Mouse (Mus musculus): ENCODE results near the gene Col27a1.

GRCm38 (mm10) chr4:63359861-63360260, 146.1 kb downstream of the Col27a1 start:
- TF ChIP-seq EP300 (IDR thresholded peaks at IDR 0.05; ENCODE audit: insufficient read depth, low read depth, low read length) (no peak), CTCF (IDR thresholded peaks at IDR 0.05) (no peak), POLR2A (IDR thresholded peaks at IDR 0.05; ENCODE audit: insufficient read depth, low read depth, low read length) (no peak)
